Mouse (Mus musculus) spleen, adult 2 months (tissue): ENCODE results near the gene Ccnf.

Source experiments
- CTCF ChIP-seq: fragments of 200-500 bp; IDR thresholded peaks from 2 replicates; pipeline ENCODE4 v1.5.1; 2011; ENCODE audit warnings: mild to moderate bottlenecking, inconsistent platforms; ENCODE audit not compliant: insufficient read depth, insufficient read length, insufficient replicate concordance; ENCODE audit errors: extremely low read depth
- POLR2A ChIP-seq: fragments of 200-500 bp; IDR thresholded peaks from 2 replicates; pipeline ENCODE4 v1.6.1; 2011; ENCODE audit warnings: low read depth, low read length, inconsistent platforms

DNA sequence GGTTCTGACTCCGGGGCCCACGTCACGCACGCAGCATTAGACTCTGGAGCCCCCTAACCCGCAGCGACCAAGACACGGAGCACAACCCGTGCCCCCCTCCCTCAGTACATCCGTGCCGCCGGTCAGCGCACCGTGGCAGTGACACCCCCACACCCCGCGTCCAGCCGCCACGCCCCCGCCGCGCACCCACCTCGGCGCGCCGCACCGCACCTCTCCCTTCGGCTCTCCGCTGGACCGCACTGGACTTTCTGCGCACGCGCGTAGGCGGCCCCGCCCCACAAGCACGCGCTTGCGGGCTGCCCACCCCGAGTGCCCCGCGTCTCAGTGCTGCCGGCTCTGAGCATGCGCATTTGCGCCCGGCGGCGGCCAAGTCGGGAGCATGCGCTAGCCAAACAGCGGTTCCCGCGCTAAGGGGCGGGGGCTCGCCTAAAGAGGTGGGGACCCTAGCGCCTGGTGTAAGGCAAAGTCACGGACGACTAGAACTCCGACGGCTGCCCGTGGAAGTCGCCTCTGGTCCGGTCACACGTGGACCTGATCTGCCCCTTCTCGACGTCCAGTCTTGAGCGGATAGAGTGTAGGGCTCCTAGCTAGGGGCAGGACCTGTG lies 45.9 kb downstream of the Ccnf start, which contains the start of gene Tbc1d24:
- TF ChIP-seq POLR2A (no peak), CTCF (no peak)
